Mouse (Mus musculus) heart, postnatal 25 days (tissue): ENCODE results near the gene Dctn3. TPM values are rescaled to one million over a fixed set of nuclear protein-coding genes. Genes with fewer than 3 reads are reported as not detected.
"Not testable (repeated sequence)": the region's sequence is repeated elsewhere in the genome, so short reads cannot be mapped to it uniquely, and the experiment has no call there.

Experiments used
- DNase-seq: peaks from one replicate; pipeline ENCODE4 v3.0.0; 2022; ENCODE audit warnings: low spot score
- intact Hi-C: fragments of 180-260 bp; cut with DNase I; formaldehyde crosslinking; loops from one replicate; pipeline ENCODE4 v1.15.1; 2025
- total RNA-seq, 2 experiments: library from RNA; stranded (reverse); gene quantifications; 2 replicates each; pipeline ENCODE4 v1.2.3; 2021

Gene Dctn3
- 10 to 100 TPM; 74.8 to 79.9 TPM for total RNA-seq

- DNase-seq, result peak; percentile 82
- intact Hi-C loops, result no loop called here
Measured at GRCm38 (mm10) chr4:41722918-41723351, at the start of gene Dctn3. TSS of gene Dctn3 (minus strand) at chr4:41723170.

GRCm38 (mm10) chr4:41767301-41767700 is 44.3 kb upstream of the Dctn3 start:
- DNase-seq, intact Hi-C loops: not testable (repeated sequence)

- DNase-seq, intact Hi-C loops: not testable (repeated sequence)
Measured at GRCm38 (mm10) chr4:41763176-41763575, 40.2 kb upstream of the Dctn3 start.

- intact Hi-C loops, result not testable (repeated sequence)
- DNase-seq, result peak; percentile 65
Measured at GRCm38 (mm10) chr4:41762688-41763114, 39.7 kb upstream of the Dctn3 start.

GRCm38 (mm10) chr4:41762099-41762687 is 39.2 kb upstream of the Dctn3 start:
- intact Hi-C loops, result no loop called here
- DNase-seq, result no peak

GRCm38 (mm10) chr4:41761680-41762079 is 38.7 kb upstream of the Dctn3 start:
- no peak for DNase-seq
- intact Hi-C loops, result no loop called here

GRCm38 (mm10) chr4:41760911-41761310 is 37.9 kb upstream of the Dctn3 start:
- DNase-seq, result no peak
- intact Hi-C loops, result no loop called here

- peak; percentile 94 for DNase-seq
- intact Hi-C loops, result no loop called here
Measured at GRCm38 (mm10) chr4:41760288-41760721, 37.3 kb upstream of the Dctn3 start.

- intact Hi-C loops, result no loop called here
Measured at GRCm38 (mm10) chr4:41759656-41760287, 36.8 kb upstream of the Dctn3 start.

GRCm38 (mm10) chr4:41759206-41759605 is 36.2 kb upstream of the Dctn3 start:
- no peak for DNase-seq
- intact Hi-C loops, result no loop called here

More at GRCm38 (mm10) chr4:41759656-41760287, 36.8 kb upstream of the Dctn3 start:
- DNase-seq, result no peak

- DNase-seq, result no peak
- intact Hi-C loops, result no loop called here
Measured at GRCm38 (mm10) chr4:41758701-41759100, 35.7 kb upstream of the Dctn3 start.

- intact Hi-C loops, result no loop called here
- DNase-seq, result no peak
Measured at GRCm38 (mm10) chr4:41758021-41758420, 35.1 kb upstream of the Dctn3 start.

GRCm38 (mm10) chr4:41757321-41757720 is 34.4 kb upstream of the Dctn3 start:
- DNase-seq, result no peak
- intact Hi-C loops, result loop anchor here (2.0 kb wide), 1 partner anchor 15 kb away; no protein-coding TSS in a partner anchor

GRCm38 (mm10) chr4:41756440-41756839 is 33.5 kb upstream of the Dctn3 start:
- intact Hi-C loops, result loop anchor here (2.0 kb wide), 1 partner anchor 16 kb away; no protein-coding TSS in a partner anchor
- no peak for DNase-seq

GRCm38 (mm10) chr4:41755338-41756305 is 32.7 kb upstream of the Dctn3 start, which contains the start of gene Sigmar1:
TSS of gene Sigmar1 (minus strand) at chr4:41756157.
- DNase-seq, result peak; percentile 74
- intact Hi-C loops, result loop anchor here (2.0 kb wide), 1 partner anchor 17 kb away; no protein-coding TSS in a partner anchor

GRCm38 (mm10) chr4:41754797-41755337 is 31.9 kb upstream of the Dctn3 start, which contains the start of gene Galt:
TSS of gene Galt (plus strand) at chr4:41755228.
- DNase-seq, result no peak
- intact Hi-C loops, result no loop called here

- intact Hi-C loops, result no loop called here
- no peak for DNase-seq
Measured at GRCm38 (mm10) chr4:41745021-41745420, 22.1 kb upstream of the Dctn3 start.

- intact Hi-C loops, result no loop called here
- no peak for DNase-seq
Measured at GRCm38 (mm10) chr4:41744131-41744530, 21.2 kb upstream of the Dctn3 start.

- DNase-seq, result peak; percentile 88
- intact Hi-C loops, result no loop called here
Measured at GRCm38 (mm10) chr4:41741158-41741560, 18.2 kb upstream of the Dctn3 start.
